Mouse (Mus musculus): ENCODE data around the gene Gm11437. TPM values are rescaled to one million over a fixed set of nuclear protein-coding genes. Genes with fewer than 3 reads are reported as not detected.

The Gm11437 gene
- polyA plus RNA-seq, 1 experiment, result not detected

DNA sequence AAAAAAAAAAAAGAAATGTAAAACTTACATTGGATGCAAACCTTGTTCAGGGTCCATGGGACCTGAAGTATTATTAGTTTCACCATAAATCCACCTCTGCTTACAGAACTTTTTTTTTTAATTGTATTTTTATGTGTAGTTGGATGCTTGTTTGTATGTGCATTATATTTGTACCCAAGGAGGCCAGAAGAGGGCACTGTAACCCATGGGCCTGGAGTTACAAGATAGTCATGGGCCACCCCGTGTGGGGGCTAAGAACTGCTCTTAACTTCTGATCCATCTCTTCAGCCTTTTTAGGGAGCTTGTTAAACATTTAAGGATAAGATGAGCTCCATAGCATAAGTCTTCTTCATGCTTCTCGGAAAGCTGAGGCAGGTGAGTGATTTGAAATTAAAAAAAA, 16.4 kb downstream of the Gm11437 start:
- Histone ChIP-seq H3K9me3 (ENCODE audit: control insufficient read depth, low read length) (no peaks in the 10 kb centered on the region), H3K36me3 (ENCODE audit: control insufficient read depth) (no peaks in the 10 kb centered on the region), H3K4me1 (ENCODE audit: control insufficient read depth) (peaks cover 4% of the 10 kb centered on the region), H3K4me3 (replicated peaks) (no peak overlapping the region), H3K27me3 (ENCODE audit: control insufficient read depth) (peaks cover 2% of the 10 kb centered on the region; the same call in 1 of the 2 replicates)
- no peak for TF ChIP-seq TAL1 (IDR thresholded peaks at IDR 0.05; ENCODE audit: low read length)
- no peak for TF ChIP-seq GATA1 (IDR thresholded peaks at IDR 0.05; ENCODE audit: low read length)

DNA sequence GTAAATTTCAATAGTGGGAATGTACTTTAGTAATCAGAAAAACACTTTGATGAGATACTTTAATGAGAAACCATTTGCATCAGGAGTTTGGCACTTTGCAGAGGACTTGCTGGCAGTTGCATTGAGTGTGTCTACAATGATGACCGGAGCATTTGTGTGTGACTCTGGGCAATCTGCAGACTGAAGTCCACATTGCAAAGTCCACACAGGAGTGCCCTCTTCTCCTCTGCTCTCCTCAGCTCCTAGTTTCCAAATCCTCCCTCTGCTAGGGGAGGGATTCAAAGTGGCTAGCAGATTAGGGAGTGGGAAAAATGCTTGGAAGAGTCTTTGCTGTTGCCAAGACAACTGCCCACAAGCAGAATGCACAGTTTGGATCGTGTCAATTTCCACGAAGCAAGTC, 21.2 kb downstream of the Gm11437 start:
- H3K4me1 ChIP-seq (ENCODE audit: control insufficient read depth), result peaks cover 4% of the 10 kb centered on the region
- no peaks in the 10 kb centered on the region for H3K36me3 ChIP-seq (ENCODE audit: control insufficient read depth)
- TF ChIP-seq TAL1 (IDR thresholded peaks at IDR 0.05; ENCODE audit: low read length) (no peak), GATA1 (IDR thresholded peaks at IDR 0.05; ENCODE audit: low read length) (no peak)
- no peak overlapping the region for H3K4me3 ChIP-seq (replicated peaks)
- H3K9me3 ChIP-seq (ENCODE audit: control insufficient read depth, low read length), result no peaks in the 10 kb centered on the region
- H3K27me3 ChIP-seq (ENCODE audit: control insufficient read depth), result peaks cover 7% of the 10 kb centered on the region; the same call in 1 of the 2 replicates

DNA sequence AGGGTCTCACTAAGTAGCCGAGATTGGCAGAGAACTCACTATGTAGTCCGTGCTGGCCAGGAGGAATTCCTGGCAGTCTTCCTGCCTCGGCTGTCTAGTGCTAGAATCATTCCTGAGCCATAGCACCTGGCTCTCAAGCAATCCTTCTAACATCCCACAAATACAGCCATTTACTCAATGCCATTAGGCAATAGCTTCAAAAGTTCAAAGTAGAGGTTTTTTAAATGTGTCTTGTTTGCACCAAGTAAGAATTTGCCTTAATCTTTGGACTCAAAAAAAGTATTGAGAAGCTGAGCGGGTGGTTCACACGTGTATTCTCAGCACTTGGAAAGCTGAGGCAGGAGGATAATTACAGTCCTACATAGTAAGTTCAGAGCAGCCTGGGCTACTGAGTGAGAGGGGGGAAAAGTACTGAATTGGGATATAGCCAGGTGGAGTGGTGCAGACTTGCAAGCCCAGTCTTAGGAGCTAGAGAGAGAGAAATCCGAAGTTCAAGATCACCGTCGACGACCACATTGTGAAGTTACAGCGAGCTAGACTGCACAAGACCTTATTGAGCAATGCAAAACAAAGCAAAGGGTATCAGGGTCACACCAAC, 22.0 kb downstream of the Gm11437 start:
- Histone ChIP-seq H3K4me3 (replicated peaks) (no peak overlapping the region), H3K4me1 (ENCODE audit: control insufficient read depth) (peaks cover 4% of the 10 kb centered on the region), H3K27me3 (ENCODE audit: control insufficient read depth) (peaks cover 7% of the 10 kb centered on the region; the same call in 1 of the 2 replicates), H3K9me3 (ENCODE audit: control insufficient read depth, low read length) (no peaks in the 10 kb centered on the region), H3K36me3 (ENCODE audit: control insufficient read depth) (no peaks in the 10 kb centered on the region)
- TF ChIP-seq TAL1 (IDR thresholded peaks at IDR 0.05; ENCODE audit: low read length) (no peak), GATA1 (IDR thresholded peaks at IDR 0.05; ENCODE audit: low read length) (no peak)

DNA sequence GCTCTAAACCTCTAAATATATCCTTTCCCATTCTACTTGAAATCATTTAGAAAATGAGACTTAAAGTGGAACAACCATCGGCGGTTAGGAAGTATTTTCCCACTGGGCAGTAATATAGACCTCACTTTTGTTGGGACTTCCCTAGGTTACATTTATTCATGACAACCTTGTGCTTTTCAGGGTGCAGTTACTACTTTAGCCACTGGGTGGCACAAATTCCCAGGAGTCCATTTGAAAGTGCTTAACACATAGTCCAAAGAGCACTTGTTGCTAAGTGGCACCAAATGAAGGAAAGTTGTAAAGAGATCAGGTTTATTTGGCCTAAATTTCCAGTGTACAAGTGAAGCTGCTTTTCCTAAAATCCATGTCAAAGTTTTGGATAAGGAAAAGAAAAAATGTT, 25.5 kb downstream of the Gm11437 start:
- TF ChIP-seq TAL1 (IDR thresholded peaks at IDR 0.05; ENCODE audit: low read length) (no peak), GATA1 (IDR thresholded peaks at IDR 0.05; ENCODE audit: low read length) (no peak)
- no peak overlapping the region for H3K4me3 ChIP-seq (replicated peaks)
- no peaks in the 10 kb centered on the region for H3K4me1 ChIP-seq (ENCODE audit: control insufficient read depth)
- no peaks in the 10 kb centered on the region for H3K9me3 ChIP-seq (ENCODE audit: control insufficient read depth, low read length)
- no peaks in the 10 kb centered on the region for H3K36me3 ChIP-seq (ENCODE audit: control insufficient read depth)
- peaks cover 10% of the 10 kb centered on the region; the same call in 1 of the 2 replicates for H3K27me3 ChIP-seq (ENCODE audit: control insufficient read depth)

DNA sequence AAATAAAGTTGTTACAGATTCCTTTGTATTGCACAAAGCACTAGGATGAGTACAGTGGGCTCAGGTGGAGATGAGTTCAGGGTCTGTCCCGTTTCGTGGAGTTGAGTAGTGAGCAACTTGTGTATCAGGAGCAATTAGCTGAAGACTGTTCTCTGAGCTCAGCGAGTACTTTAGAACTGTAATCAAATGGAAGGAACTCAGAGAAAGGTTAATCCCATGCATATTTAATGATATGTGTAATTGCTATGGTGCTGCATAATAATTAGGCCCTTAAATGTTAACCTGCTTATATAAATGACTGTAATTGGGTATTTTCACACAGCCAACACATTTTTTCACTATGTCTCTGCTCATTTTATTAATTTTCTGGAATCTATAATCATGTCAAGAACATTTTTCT, 30.8 kb downstream of the Gm11437 start:
- Histone ChIP-seq H3K4me1 (ENCODE audit: control insufficient read depth) (no peaks in the 10 kb centered on the region), H3K9me3 (ENCODE audit: control insufficient read depth, low read length) (no peaks in the 10 kb centered on the region), H3K27me3 (ENCODE audit: control insufficient read depth) (peaks cover 14% of the 10 kb centered on the region), H3K4me3 (replicated peaks) (no peak overlapping the region), H3K36me3 (ENCODE audit: control insufficient read depth) (no peaks in the 10 kb centered on the region)
- TF ChIP-seq GATA1 (IDR thresholded peaks at IDR 0.05; ENCODE audit: low read length) (no peak), TAL1 (IDR thresholded peaks at IDR 0.05; ENCODE audit: low read length) (no peak)

DNA sequence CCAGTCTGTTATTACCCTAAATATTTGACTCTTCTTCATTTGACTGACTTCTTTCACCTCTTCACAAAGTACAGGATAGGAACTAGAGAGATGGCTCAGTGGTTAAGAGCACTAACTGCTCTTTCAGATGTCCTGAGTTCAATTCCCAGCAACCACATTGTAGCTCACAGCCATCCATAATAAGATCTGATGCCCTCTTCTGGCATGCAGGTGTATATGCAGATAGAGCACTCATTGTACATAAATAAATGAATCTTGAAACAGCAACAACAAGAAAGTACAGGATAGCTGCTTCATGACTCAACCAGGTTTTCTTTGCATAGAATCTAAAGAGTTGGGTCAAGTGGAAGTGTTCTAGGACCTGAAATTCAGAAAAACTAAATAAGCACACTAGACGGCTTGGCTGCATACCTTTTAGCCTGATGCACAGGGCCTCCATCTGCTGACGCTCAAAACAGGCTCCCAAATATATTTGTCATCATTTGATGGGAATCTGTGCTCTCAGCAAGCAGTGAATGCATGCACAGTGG, 32.9 kb downstream of the Gm11437 start:
- Histone ChIP-seq H3K4me3 (replicated peaks) (no peak overlapping the region), H3K9me3 (ENCODE audit: control insufficient read depth, low read length) (no peaks in the 10 kb centered on the region), H3K4me1 (ENCODE audit: control insufficient read depth) (peaks cover 6% of the 10 kb centered on the region), H3K27me3 (ENCODE audit: control insufficient read depth) (peaks cover 26% of the 10 kb centered on the region), H3K36me3 (ENCODE audit: control insufficient read depth) (no peaks in the 10 kb centered on the region)
- TF ChIP-seq TAL1 (IDR thresholded peaks at IDR 0.05; ENCODE audit: low read length) (no peak), GATA1 (IDR thresholded peaks at IDR 0.05; ENCODE audit: low read length) (no peak)

DNA sequence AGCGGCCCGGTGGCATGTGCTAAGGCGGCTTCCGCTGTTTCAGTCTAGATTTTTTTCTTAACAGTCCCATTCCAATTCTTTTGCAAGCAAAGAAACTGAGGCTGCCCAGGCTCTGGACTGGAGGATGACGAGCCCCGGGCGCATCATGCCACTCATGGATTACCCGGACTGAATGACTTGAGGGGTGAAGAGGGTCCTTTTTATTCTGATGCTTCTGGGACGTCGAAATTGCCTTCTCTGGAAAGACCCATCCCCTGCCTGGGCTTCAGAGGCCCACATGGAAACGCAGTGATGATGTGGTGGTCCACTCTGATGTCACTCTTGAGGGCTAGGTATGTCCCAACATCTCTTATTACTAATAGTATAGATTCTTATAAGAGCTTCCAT, 37.5 kb downstream of the Gm11437 start:
- peaks cover 23% of the 10 kb centered on the region for H3K27me3 ChIP-seq (ENCODE audit: control insufficient read depth)
- peaks cover 16% of the 10 kb centered on the region for H3K4me1 ChIP-seq (ENCODE audit: control insufficient read depth)
- peaks cover 19% of the 10 kb centered on the region for H3K36me3 ChIP-seq (ENCODE audit: control insufficient read depth)
- peak overlapping the region; percentile 84 for H3K4me3 ChIP-seq (replicated peaks)
- no peaks in the 10 kb centered on the region for H3K9me3 ChIP-seq (ENCODE audit: control insufficient read depth, low read length)
- no peak for TF ChIP-seq GATA1 (IDR thresholded peaks at IDR 0.05; ENCODE audit: low read length)
- no peak for TF ChIP-seq TAL1 (IDR thresholded peaks at IDR 0.05; ENCODE audit: low read length)

DNA sequence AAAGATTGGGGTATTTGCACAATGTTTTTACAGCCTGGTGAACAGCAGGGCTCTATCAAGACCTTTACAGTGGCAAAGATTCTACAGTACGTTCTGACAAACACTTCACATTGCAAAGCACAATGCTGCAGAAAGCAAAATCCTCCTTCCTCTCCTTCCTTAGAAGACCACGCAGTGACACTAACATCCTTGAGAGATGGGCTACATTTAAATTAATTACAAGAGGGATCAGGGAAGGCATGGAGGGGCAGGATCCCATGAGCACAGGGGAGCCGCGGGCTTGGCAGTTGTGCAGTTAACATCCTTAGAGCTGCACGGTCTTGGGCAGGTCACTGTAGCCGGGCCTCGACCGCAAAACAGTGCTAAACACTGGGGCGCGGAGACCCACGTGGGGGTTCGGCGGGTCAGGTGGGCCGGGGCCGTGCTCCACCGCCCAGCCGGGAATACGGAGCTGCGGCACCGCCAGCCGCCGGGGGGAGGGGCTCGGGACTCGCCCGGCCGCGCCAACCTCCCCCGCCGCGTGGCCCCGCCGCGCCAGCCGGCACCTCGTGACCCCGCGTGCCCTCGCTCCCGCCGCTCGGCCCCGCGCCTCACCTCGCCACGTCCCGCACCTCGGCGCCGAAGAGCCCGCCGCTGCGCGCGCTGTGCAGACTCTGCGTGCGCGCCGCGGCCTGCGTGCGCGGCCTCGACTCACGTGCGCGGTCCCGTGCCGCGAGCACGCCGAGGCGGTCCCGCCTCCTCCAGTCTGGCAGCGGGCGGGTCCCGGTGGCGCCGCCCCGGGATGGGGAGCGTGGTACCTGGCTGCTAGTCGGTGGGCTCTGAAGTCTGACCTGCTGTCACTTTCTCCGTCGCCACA, 38.1 kb downstream of the Gm11437 start, which contains the start of the genes Tada2a and Acaca:
Gene Tada2a, minus strand, starts transcription at position 658 of the 856 bp plus-strand sequence.
Gene Acaca, plus strand, starts transcription at position 730 of the 856 bp plus-strand sequence.
- Histone ChIP-seq H3K27me3 (ENCODE audit: control insufficient read depth) (peaks cover 23% of the 10 kb centered on the region), H3K4me3 (replicated peaks) (peak within 1 kb of the TSS; percentile 84), H3K36me3 (ENCODE audit: control insufficient read depth) (peaks cover 23% of the 10 kb centered on the region), H3K9me3 (ENCODE audit: control insufficient read depth, low read length) (no peaks in the 10 kb centered on the region), H3K4me1 (ENCODE audit: control insufficient read depth) (peaks cover 16% of the 10 kb centered on the region)
- no peak for TF ChIP-seq GATA1 (IDR thresholded peaks at IDR 0.05; ENCODE audit: low read length)

DNA sequence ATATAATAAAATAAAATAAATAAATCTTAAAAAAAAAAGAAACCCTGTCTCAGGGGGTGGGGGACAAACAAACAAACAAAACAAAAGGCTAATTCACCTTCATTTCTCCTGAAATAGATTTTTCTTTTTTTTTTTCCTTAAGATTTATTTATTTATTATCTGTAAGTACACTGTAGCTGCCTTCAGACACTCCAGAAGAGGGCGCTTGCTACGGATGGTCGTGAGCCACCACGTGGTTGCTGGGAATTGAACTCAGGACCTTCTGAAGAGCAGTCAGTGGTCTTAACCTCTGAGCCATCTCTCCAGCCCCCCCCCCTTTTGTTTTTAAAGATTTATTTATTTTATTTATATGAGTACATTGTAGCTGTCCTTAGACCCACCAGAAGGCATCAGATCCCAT, 39.3 kb downstream of the Gm11437 start:
- Histone ChIP-seq H3K4me3 (replicated peaks) (no peak overlapping the region), H3K4me1 (ENCODE audit: control insufficient read depth) (peaks cover 16% of the 10 kb centered on the region), H3K9me3 (ENCODE audit: control insufficient read depth, low read length) (no peaks in the 10 kb centered on the region), H3K36me3 (ENCODE audit: control insufficient read depth) (peaks cover 28% of the 10 kb centered on the region), H3K27me3 (ENCODE audit: control insufficient read depth) (peaks cover 23% of the 10 kb centered on the region)
- no peak for TF ChIP-seq TAL1 (IDR thresholded peaks at IDR 0.05; ENCODE audit: low read length)
- no peak for TF ChIP-seq GATA1 (IDR thresholded peaks at IDR 0.05; ENCODE audit: low read length)
